ENCODE assay signal across 8 mouse cellular contexts in genomic region chr9:76322122-76323052, GRCm38 (mm10). TPM values are rescaled to one million over a fixed set of nuclear protein-coding genes. Genes with fewer than 3 reads are reported as not detected.
DNase-seq lines count a peak whose midpoint lies in the region; ATAC-seq and TF ChIP-seq lines count a peak whose summit lies in the region.

No protein-coding gene starts in this region.

- no peaks in the 10 kb centered on the region for H3K9me3 ChIP-seq in heart, postnatal 0 days (replicated peaks; ENCODE audit: control insufficient read depth, low read length)

- no peak overlapping the region for H3K9ac ChIP-seq in heart, postnatal 0 days (replicated peaks; ENCODE audit: low read depth, low read length)

- TF ChIP-seq CTCF in heart, postnatal 0 days (IDR thresholded peaks at IDR 0.05; ENCODE audit: low read depth): no peak

- no peak for DNase-seq in heart, postnatal 0 days (ENCODE audit: low spot score)
- no peak for DNase-seq in heart, adult 8-10 months (ENCODE audit: low spot score)
- DNase-seq in embryo, embryonic 10.5 days (ENCODE audit: low spot score): peak; percentile 40
- peak; percentile 4 to 10 for DNase-seq in frontal cortex, postnatal 25 days (ENCODE audit: low spot score in 2 of 2)
- DNase-seq in mesoderm, embryonic 11.5 days (ENCODE audit: low read depth, low spot score): peak; percentile 20
- no peak for DNase-seq in urinary bladder, postnatal 10 days (ENCODE audit: low spot score)
- DNase-seq in testis, postnatal 10 days (ENCODE audit: low spot score): no peak
- no peak for DNase-seq in cerebellum, adult 9-10 months

- H3K27me3 ChIP-seq in heart, postnatal 0 days (ENCODE audit: control insufficient read depth, insufficient read depth, low read length): peaks cover 28% of the 10 kb centered on the region

- peak overlapping the region; percentile 45 for H3K4me3 ChIP-seq in heart, postnatal 0 days (ENCODE audit: low read depth, low read length)

- no peak overlapping the region for H3K27ac ChIP-seq in heart, postnatal 0 days (ENCODE audit: low read depth)

- 7% methylated on average over 24 of the region's 24 CpGs for WGBS in heart, postnatal 0 days

- H3K4me1 ChIP-seq in heart, postnatal 0 days (ENCODE audit: control insufficient read depth, insufficient read depth): no peaks in the 10 kb centered on the region

- peak overlapping the region; percentile 83 for H3K4me2 ChIP-seq in heart, postnatal 0 days (ENCODE audit: low read depth, low read length)

- H3K36me3 ChIP-seq in heart, postnatal 0 days (replicated peaks; ENCODE audit: control insufficient read depth, insufficient read depth, low read length): no peaks in the 10 kb centered on the region

- no peak for ATAC-seq in heart, postnatal 0 days (ENCODE audit: insufficient read depth, low read depth)

- no peak for TF ChIP-seq EP300 in heart, postnatal 0 days (IDR thresholded peaks at IDR 0.05; ENCODE audit: low read depth)

RNA-seq across cellular contexts. Expression of gene Hcrtr2, which starts 1.3 kb away (rescaled TPM):
- not detected in 2 replicates for total RNA-seq in heart, postnatal 0 days (2014; rRNA removed; ENCODE audit: low replicate concordance)
- polyA plus RNA-seq in heart, postnatal 0 days (2015; fragmentation: Nextera tagmentation; extraction: Ambion mirVana): not detected in 2 replicates
- not detected for total RNA-seq in heart, adult 8-10 months (2022)

Comparison
In these comparisons a context has a peak if more than half of its experiments do, and no peak if none do; other contexts are left out.
1. DNase-seq: peak in embryo, embryonic 10.5 days (single experiment), frontal cortex, postnatal 25 days (2 of 2) and mesoderm, embryonic 11.5 days (single experiment); none in heart, postnatal 0 days (single experiment), heart, adult 8-10 months (single experiment), urinary bladder, postnatal 10 days (single experiment), testis, postnatal 10 days (single experiment) and cerebellum, adult 9-10 months (single experiment).